Mouse (Mus musculus) liver, adult 2 months (tissue): Measurements from ENCODE around the gene Acsf2.

ENCODE experiments used
- CTCF ChIP-seq: fragments of 200-500 bp; IDR thresholded peaks from 2 replicates; pipeline ENCODE4 v1.5.1; 2011; ENCODE audit warnings: low read depth, low read length, control low read depth
- POLR2A ChIP-seq: fragments of 200-500 bp; IDR thresholded peaks from 2 replicates; pipeline ENCODE4 v1.6.1; 2011; ENCODE audit warnings: low read length, control low read depth; ENCODE audit not compliant: insufficient read depth; ENCODE audit errors: extremely low read depth

DNA sequence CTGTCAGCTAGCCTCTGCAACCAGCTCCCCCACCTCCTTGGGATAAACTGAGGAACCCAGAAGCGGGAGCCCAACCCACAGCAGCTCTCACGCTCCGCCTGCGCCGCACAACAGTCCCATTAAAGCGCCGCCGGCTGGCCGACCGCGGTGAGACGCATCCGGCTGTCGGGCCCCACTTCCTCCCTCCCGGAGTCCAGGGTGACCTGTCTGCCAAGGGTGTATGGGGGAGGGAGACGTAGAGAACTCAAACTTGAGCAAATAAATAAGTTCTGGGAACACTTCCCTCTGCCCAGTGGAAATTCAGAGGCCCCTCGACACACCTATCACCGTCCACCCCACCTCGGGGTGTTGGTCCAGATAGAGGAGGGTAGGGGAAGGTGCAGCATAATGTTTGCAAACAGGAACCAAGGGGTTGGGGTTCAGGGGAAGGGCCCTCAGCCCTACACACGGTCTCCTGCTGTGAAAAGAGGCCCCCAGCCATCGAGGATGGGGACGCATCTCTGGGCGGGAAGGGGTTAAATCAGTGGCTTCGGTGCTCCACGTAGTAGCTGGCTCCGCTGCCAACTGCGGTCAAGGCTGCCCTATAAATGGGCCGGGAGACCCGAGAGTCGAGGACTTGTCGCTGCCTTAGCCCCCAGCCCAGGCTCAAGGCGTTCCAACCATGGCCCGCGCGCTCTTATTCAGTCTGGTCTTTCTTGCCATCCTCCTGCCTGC, 37.1 kb downstream of the Acsf2 start, which contains the start of gene Chad:
- TF ChIP-seq POLR2A (no peak), CTCF (no peak)
